Mouse (Mus musculus): ENCODE data around the gene Cdk9.

Cdk9 gene

DNA sequence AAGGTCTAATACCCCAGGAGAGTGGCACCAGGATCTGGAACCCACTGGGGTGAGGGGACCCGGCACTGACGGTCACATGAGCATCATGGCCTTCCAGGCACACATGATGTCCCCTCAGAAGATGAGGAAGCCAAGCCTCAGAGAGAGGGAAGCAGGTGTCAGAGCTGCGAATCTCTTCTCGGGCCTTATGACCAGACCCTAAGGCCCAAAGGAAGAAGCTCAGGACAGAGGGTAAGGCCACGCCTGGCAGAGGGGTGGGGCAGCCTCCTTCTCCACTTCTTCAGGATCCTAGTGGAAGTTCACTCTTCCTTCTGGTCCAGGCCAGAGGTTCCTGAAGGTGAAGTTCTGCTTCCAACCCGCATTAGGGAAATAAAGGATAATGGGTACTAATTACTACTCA, 19.8 kb upstream of the Cdk9 start:
- DNase-seq (ENCODE audit: low spot score) = no peak

DNA sequence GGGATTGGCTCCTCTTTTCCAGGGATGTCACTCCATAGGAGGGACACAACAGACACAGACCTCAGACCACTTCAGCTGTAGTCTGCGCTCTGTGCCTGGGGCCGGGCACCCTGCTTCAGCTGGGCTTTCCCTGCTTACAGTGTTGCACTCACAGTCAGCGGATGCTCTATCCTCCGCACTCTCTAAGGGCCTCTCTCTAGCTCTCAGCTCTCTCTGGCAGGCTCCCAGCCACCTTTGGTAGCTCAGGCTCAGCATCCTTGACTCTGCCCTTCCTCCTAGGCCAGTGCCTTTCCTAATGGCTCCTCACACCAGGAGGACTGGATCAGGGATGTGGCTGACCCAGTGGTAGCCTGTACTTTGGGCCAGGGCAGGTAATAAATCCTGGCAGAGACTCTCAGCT, 19.0 kb upstream of the Cdk9 start:
- no peak for DNase-seq (ENCODE audit: low spot score)

DNA sequence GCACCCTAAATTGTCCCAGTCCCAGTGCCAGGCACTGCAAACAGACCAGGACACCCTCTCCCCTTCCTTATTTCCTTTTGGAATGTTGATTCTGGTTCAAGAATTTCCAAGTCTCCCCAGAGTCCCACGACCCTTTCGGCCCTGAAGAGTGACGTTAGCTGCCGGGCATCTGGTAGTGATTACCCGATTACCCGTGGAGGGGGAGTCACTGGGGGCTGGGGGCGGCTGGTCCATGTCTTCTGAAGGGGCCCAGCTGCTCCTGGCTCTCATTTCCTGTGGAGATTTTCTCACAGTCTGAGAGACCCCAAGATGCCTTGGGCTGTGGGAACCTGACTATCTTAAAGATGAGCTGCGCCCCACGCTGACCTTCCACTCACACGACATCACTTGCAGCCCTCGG, 18.0 kb upstream of the Cdk9 start:
- DNase-seq (ENCODE audit: low spot score) = no peak

DNA sequence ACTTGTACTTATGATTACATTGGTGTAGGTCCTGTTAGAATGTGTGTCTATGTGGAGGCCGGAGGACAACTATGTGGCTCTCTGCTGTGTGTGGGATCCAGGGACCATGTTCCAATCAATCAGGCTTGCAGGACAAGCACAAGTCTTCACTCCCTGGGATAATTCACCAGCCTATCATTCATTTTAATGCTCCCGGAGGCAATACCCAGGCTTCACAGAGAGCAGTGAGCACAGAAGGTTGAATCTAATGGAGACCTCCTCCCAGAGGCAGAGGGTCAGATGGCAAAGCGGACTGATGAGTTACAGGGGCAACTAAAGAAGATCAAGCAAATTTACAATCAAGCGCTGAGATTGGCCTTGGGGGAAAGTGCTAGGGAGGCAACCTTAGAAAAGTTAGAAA, 16.7 kb upstream of the Cdk9 start:
- DNase-seq (ENCODE audit: low spot score) = no peak

DNA sequence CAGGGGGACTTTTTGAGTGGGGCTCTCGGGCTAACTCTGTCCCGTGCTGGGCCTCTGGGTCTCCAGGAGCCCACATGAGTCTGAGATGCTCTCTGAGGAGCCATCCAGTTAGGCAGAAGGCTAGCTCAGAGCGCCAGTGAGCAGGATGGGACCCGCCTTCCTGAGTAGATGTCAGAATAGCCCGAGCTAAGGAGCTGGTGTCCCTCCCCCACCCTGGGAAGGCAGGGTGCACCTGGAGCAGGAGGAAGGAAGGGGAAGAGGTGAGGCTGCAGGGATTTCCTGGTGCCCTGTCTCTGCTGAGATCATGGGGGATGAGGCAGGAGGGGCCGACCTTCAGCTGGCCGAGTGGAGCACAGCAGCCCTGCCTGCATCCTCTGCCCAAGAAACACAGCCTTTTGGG, 15.6 kb upstream of the Cdk9 start:
- DNase-seq (ENCODE audit: low spot score) = no peak

DNA sequence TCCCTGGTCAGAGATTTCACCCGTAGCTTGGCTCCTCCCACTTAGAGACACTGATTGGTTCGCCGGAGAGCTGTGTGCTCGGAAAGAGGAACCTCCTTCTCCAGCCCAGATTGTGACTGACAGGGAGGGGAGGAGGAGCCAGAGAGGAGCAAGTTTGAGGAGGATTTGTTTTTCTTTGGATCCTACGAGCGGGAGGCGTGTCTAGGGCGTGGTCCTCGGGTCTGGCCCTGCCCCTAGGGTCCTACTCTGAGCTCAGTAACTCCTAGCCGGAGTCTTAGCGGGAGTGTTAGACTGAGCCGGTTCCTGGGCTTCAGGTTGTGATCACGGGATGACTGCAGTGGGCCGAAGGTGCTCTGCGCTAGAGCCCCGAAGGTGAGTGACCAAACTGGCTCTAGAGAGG, 14.6 kb upstream of the Cdk9 start:
- DNase-seq (ENCODE audit: low spot score) = peak; percentile 72

DNA sequence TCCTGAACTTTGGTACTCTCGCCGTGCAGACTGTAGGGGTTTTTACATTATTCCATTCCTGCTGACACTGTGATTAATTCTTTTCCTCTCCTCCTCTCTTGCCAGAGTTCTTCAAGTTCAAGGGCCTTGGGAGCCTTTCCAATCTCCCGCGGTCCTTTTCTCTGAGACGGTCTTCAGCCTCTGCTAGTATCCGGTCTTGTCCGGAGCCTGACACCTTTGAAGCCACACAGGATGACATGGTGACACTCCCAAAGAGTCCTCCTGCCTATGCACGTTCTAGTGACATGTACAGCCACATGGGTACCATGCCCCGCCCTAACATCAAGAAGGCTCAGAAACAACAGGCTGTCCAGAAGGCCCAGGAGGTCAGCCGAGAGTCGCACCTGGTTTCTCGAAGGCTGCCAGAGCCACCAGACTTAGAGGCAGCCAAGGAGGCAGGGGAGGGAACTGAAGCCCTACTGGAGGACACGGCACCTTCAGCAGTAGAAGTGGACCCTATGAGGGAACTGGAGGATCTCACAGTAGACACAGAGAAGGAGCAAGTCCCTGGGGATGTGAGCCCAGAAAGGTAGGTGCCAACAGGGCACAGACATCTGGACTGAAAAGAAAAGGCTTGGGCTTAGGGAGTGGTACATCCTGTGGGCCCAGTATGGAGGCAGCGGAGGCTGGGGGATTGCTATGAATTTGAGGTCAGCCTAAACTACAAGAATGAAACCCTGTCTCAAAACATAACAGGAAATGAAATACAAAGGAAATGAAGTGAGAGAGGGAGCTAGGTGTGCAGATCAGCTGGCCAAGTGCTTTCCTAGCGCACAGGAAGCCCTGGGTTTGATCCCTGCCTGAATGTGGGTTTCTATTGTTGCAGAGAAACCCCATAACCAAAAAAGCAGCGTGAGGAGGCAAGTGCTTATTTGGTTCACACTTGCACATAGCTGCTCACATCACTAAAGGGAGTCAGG, 12.2 kb upstream of the Cdk9 start:
- DNase-seq (ENCODE audit: low spot score) = peak; percentile 87

DNA sequence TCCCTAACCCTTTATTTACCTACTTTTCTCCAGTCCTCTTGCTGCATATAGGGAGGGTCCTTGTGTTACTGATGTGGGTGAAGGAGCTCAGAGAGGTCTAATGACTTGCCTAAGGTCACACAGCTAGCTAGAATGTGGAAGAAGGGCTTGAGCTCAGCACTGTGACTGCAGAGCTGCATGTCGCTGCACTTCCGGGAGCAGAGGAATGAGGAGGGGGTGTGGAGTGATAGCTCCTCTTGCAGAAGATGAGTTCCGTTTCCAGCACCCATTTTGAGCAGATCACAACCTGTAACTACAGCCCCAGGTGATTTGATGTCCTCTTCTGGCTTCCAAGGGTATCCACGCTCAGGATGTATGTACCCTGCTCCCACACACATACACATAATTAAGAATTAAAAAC, 11.3 kb upstream of the Cdk9 start:
- DNase-seq (ENCODE audit: low spot score) = no peak

DNA sequence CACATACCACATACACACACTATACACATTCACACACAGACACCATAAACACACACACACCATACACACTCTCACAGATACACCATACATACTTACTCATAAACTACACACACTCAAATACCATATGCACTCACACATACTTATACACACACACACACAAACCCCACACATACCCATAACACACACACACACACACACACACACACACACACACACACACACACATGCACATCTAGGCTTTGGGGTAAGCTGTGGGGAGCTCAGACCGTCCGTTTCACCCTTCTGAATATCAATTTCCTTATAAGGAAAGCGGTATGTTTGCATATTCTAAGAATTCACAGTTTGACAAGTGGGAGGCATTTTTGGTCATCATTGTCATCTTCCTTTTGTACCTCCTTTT, 9.7 kb upstream of the Cdk9 start:
- DNase-seq (ENCODE audit: low spot score) = no peak

DNA sequence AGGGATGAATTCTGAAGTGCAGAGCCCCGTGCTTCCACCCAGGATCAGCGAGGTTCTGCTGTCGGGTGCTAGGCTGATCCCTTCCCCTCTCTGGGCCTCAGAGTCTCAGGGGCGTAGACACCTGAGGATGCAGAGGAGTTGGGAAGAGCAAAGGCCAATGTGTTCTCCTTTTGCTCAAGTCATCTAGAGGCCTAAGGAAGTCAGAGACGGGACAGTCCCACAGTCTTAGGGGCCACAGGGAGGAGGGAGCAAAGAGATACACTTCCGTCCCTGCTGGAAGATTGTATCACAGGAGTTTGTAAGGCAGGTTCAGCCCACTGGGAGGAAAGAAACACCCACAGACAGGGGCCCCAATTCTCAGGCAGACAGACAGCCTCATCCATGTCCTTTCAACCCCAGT, 9.2 kb upstream of the Cdk9 start:
- peak; percentile 37 for DNase-seq (ENCODE audit: low spot score)

DNA sequence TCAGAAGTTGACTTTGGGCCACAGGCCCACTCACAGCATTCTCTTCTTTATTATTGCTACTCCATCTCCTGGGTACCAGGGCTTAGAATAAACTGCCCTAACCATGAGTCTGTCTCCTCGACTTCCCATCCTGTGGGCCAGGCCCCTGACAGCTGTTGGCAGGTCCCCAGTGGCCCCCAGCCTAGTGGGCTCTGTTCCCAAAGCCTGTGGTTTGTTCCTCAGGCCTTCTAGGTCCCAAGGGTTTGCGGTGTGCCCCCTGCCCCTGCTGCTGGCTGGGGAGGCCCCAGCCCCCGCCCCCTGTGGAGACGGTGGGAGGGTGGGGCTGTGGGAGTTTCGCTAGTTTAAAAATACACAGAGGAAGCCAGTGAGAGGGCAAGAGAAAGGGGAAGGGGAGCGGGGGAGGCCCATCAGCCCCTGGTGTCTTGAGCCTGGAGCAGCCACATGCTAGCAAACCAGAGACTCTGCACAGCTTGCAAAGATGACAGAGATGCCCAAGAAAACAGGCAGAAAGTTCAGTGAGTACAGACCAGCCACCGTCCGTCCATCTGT, 7.9 kb upstream of the Cdk9 start, which contains the start of gene Sh2d3c:
Gene Sh2d3c (plus strand): TSS at position 375 of the 549 bp plus-strand sequence.
- DNase-seq (ENCODE audit: low spot score) = no peak

DNA sequence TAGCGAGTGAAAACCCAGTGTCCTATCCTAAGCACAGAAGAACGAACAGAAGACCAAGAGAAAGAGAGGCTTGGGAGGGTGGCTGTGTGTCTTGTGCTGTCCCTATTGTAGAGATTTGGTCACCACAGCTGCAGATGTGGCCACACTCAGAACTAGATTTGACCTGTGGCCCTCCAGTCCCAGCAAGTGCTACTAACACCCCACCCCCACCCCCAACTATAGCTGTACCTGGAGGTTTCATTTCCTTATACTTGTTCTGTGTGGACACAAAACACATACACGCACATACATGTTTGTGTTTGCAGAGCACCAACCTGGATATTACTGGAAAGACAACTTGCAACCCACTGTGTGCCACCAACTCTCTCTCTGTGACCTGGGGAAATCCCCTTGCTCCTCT, 7.2 kb upstream of the Cdk9 start:
- no peak for DNase-seq (ENCODE audit: low spot score)

DNA sequence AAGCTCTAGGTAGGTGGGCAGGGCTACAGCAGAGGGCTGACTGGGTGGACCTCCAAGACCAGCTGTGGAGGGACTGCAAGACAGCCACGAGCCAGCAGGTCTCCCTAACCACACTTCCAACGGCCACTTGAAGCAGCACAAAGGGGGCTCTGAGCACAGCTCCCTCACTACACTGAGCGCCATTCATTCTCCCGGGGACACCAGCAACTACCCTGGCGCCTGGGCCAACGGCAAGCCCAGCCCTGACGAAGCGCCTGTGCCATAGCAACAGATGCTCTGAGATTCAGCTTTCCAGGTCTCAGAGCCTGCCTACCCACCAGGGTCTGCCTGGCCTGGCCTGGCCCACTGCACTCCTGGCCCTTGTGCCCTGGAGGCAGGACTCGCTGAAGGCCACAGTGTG, 5.9 kb upstream of the Cdk9 start:
- DNase-seq (ENCODE audit: low spot score) = no peak

DNA sequence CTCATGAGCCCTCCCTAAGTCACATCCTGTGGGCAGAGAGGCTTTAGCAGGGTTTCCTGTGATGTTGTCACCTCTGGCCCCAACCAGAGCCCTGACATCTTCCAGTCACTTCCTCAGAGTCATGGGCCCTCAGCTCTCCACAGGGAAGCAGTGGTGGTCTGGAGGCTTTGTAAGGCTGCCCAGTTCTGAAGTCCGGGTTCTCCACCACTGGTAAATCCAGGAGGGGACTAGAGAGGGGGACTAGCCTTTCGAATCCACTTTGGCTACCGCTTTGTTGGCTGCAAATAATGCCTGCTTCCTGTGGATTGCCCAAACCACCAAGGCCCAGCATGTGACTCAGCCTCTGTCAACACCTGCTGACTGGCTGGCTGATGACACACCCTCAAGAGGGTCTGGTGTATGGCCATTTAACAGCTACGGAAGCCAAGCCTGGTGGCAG, 2.1 kb upstream of the Cdk9 start:
- peak; percentile 74 for DNase-seq (ENCODE audit: low spot score)

DNA sequence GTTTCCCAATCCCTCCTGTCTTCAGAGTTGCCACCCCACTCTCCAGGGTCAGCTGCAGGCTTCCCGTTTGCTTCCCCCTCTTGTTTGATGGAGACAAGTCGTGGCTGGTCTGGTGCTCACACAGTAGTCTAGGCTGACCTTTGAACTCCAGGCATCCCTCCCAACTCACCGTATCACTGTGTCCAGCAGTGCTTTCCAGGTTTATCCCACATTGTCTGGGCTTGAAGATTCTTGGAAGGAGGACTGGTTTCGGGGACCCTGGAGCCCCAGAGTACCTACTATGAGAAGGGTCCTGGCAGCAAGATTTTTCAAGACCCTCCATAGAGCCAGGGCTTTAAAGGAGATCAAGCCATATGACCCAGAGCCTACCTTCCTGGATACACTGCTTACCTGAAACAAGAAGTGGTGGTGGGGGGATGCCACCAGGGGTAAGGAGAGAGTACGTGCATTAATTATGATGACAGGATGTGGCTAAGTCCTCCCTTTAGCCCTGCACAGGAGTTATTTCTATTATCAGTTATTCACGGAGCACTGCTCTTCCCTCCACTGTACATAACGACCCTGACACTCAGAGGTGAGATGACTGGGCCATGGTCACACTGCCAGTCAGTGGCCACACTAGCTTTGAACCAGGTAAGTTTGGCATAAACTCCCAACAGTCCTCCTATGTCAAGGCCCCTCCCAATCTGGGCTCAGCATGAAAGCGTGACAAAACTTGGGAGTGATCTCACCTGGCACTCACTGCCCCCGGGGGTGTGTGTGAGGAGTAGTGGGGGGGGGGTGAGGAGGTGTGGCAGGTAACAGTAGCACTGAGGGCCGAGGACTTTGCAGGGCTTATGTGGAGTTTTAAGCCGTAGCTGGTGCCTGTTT, 1.5 kb upstream of the Cdk9 start:
- peak; percentile 29 for DNase-seq (ENCODE audit: low spot score)

DNA sequence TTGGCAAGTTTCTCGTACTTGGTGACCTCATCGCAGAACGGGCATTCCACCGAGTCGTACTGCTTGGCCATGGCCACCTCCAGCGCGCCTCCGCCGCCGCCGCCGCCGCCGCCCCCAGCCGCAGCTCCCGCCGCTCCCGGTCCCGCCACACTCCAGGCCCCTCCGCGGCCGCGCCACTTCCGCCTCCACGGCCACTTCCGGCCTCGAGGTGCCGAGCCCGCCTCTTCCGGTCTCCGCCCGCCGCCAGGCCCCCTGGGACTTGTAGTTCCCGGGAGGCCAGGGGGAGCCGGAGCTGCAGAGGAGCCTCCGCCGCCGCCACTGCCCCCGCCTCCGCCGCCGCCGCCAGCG, 316 bp downstream of the Cdk9 start:
- DNase-seq (ENCODE audit: low spot score) = peak; percentile 97

DNA sequence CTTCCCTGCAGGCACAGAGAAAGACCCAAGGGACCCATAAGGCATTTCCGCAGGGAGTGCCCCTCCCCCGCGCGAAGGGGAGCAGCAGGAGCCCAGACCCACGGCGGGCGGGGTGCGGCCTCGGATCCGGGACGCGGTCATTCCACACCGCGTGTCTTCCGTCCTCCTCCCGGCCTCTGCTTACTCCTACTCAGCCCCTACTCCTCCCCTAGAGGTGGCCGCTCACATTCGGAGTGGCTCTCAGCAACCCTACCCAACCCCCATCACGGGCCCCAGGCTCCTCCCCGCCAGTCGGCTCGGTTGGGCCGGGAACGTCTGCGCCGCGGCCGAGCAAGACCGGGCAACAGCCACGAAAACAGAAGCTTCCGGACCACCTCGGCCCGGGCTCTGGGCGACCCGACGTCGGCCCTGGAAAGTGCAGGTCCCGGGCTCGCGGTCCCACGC, 746 bp downstream of the Cdk9 start:
- peak; percentile 55 for DNase-seq (ENCODE audit: low spot score)

DNA sequence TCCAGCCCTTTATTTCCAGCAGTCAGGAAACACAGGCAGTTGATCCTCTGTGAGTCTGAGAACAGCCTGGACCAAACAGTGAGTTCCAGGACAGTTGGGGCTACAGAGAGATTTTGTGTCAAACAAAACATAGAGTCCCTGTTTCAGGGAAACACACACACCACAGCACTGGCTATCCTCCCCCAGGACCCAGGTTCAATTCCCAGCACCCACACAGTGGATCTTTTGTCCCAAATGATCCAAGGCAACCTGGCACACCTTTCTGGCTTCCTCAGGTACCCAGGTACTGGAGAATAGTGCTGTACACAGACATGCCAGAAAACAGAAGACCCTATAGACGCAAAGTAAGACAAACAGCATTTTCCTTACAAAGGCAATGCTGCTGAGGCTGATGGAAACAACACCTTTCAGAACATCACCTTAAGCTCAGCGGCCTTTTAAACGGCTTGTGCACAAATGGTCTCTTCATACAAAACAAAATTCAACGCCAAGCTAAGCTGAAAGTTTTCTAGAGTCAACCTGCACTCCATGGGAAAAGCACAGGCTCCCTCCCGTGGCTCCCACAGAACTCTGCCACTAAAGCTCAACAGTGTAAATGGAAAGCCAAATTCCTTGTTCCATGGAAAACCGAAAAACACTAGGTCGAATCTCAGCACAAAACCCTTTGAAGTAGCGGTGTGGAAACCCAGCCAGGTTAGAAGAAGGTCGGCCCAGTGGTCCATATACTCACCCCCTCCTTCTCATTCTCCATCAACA, 1.4 kb downstream of the Cdk9 start:
- no peak for DNase-seq (ENCODE audit: low spot score)

DNA sequence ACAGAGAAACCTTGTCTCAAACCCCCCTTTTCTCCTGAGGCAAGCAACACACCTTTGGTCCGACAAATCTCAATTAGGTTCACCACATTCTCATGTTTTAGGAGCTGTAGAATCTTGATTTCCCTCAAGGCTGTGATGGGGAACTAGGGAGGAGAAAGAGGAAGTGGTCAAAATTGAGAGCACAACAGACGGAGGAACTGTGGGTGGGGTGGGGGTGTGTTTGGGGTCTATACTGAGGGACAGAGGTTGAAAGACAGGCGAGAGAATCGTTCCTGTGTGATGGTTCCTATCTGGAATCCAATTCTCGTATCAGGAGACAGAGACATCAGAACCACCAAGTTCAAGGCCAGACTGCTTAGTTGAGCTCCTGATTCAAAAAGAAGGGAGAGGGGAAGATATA, 2.5 kb downstream of the Cdk9 start:
- DNase-seq (ENCODE audit: low spot score) = no peak

DNA sequence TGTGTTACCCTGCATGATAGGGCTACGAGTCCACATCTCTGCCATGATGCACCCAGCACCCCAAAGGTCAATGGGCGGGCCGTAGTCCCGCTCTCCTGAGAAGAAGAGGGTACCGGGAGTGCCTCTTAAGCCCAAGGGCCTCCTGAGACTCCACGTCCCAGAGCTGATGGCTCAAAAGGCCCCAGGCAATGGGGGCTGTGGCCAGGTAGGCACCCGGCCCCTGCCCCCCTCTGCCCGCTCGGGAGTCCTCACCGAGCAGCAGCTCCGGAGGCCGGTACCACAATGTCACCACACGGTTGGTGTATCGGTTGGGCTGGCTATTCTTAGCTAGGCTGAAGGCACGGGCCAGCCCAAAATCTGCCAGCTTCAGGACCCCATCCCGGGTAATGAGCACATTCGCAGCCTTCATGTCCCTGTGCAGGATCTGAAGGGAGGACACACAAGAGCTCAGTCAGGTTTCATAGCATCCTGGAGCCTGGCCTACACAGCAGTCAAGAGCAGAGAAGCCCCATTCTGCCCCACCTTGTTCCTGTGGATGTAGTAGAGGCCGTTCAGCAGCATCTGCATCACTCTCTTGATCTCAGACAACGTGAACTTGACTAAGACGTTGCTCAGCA, 3.2 kb downstream of the Cdk9 start:
- no peak for DNase-seq (ENCODE audit: low spot score)

DNA sequence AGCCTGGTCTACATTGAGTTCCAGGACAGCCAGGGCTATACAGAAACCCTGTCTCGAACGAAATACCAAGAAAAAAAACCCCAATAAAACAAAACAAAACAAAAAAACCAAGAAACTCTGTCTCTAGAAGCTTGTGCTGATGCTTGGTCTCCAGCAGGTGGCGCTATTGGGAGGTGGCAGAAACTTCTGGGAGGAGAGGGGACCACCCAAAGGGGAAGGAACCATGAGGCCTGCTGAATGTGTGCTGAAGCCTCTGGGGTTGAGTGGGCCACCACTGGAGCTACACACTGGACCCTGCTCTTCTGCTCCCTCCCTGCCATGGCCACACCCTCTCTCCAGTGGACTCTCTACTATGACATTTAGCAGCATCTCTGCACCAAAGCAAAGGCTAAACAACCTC, 4.2 kb downstream of the Cdk9 start:
- DNase-seq (ENCODE audit: low spot score) = peak; percentile 75

DNA sequence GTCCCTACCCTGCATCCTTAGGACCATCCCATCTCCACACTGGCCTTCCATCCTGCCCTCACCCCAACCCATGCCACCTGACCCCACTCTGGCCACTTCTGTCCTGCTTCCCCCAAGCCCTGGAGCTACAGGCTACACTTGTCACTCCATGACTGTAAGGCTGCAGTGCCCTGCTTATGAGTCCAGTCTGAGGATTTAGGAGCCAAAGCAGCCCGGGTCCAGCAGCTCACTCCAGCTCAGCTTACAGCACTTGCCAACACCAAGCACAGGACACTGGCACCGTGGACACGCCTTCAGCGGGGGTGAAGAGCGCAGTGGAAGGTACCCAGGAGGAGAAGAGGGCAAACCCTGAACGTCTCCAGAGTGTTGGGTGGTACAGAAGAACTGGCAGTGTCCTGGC, 5.9 kb downstream of the Cdk9 start:
- DNase-seq (ENCODE audit: low spot score) = no peak

Measured in T-cell, adult 2 months (primary cell).